Mouse (Mus musculus) forebrain, postnatal 0 days (tissue): ENCODE measurements around the gene Mtx1. TPM values are rescaled to one million over a fixed set of nuclear protein-coding genes. Genes with fewer than 3 reads are reported as not detected.

Source experiments
- ATAC-seq: fragments of 200-750 bp; cut with Nextera tagmentation; 2 replicates; pipeline ENCODE4 v1.8.0; 2017; ENCODE audit warnings: mild to moderate bottlenecking, moderate library complexity
- DNase-seq: peaks from one replicate; pipeline ENCODE4 v3.0.0-alpha.2; 2015
- H3K27ac ChIP-seq: fragments of 300-500 bp; sonication (generic); 2 replicates; pipeline ENCODE4 v1.5.1; 2014; ENCODE audit warnings: low read depth, mild to moderate bottlenecking, antibody characterized with exemption, low read length, moderate library complexity, mixed read lengths
- H3K27me3 ChIP-seq: fragments of 300-500 bp; sonication (generic); 2 replicates; pipeline ENCODE4 v1.6.1; 2014; ENCODE audit warnings: mild to moderate bottlenecking, low read length, mixed read lengths; ENCODE audit not compliant: insufficient read depth
- H3K36me3 ChIP-seq: fragments of 300-500 bp; sonication (generic); 2 replicates; pipeline ENCODE4 v1.6.1; 2014; ENCODE audit warnings: mild to moderate bottlenecking, moderate library complexity; ENCODE audit not compliant: insufficient read depth
- H3K4me1 ChIP-seq: fragments of 300-500 bp; sonication (generic); 2 replicates; pipeline ENCODE4 v1.6.1; 2014; ENCODE audit warnings: antibody characterized with exemption; ENCODE audit not compliant: insufficient read depth
- H3K4me2 ChIP-seq: fragments of 300-500 bp; sonication (generic); 2 replicates; pipeline ENCODE4 v1.6.1; 2014; ENCODE audit warnings: low read depth, mild to moderate bottlenecking, moderate library complexity
- H3K4me3 ChIP-seq: fragments of 300-500 bp; sonication (generic); 2 replicates; pipeline ENCODE4 v1.5.1; 2014; ENCODE audit warnings: low read depth, low read length, mixed read lengths
- H3K9ac ChIP-seq: fragments of 300-500 bp; sonication (generic); 2 replicates; pipeline ENCODE4 v1.6.1; 2014; ENCODE audit warnings: mild to moderate bottlenecking
- H3K9me3 ChIP-seq: fragments of 300-500 bp; sonication (generic); 2 replicates; pipeline ENCODE4 v1.6.1; 2016; ENCODE audit warnings: low read length
- CTCF ChIP-seq: sonication (generic); IDR thresholded peaks from 2 replicates; pipeline ENCODE4 v1.5.1; 2016; ENCODE audit warnings: antibody characterized with exemption, control low read depth, low read depth
- WGBS: fragments of 180-500 bp; shearing (Covaris S2); extraction: QIAGEN DNeasy Blood & Tissue Kit; methylation state at CpG from one replicate; pipeline ENCODE4 v1.1.7; 2014; 5-methylcytosine and 5-hydroxymethylcytosine counted together
- polyA plus RNA-seq: library from polyadenylated mRNA; unstranded; fragments of >200 nt; fragmentation: Nextera tagmentation; extraction: Ambion mirVana; gene quantifications from 2 replicates; pipeline ENCODE4 v1.2.1, GENCODE M21; 2015
- total RNA-seq: library from RNA; depleted of rRNA; stranded (reverse); fragments of >200 nt; gene quantifications from 2 replicates; pipeline ENCODE4 v1.2.3, GENCODE M21; 2014

Mtx1 gene
- total and polyA plus RNA-seq, 2 experiments from 2014 or later: 167 to 199 TPM

GRCm38 (mm10) chr3:89195979-89196877, 30.7 kb downstream of the Mtx1 start:
- H3K27ac ChIP-seq: peak overlapping the region; percentile 23
- WGBS: 5% methylated on average over 33 of the region's 33 CpGs
- no peaks in the 10 kb centered on the region for H3K4me1 ChIP-seq
- peak overlapping the region; percentile 51 for H3K4me2 ChIP-seq
- no peaks in the 10 kb centered on the region for H3K27me3 ChIP-seq
- peak overlapping the region; percentile 43 for H3K9ac ChIP-seq
- DNase-seq (peak; percentile 93), ATAC-seq (peak; percentile 96)
- no peaks in the 10 kb centered on the region for H3K9me3 ChIP-seq
- peak; percentile 61 for TF ChIP-seq CTCF
- H3K4me3 ChIP-seq: peak overlapping the region; percentile 37
- H3K36me3 ChIP-seq: no peaks in the 10 kb centered on the region

GRCm38 (mm10) chr3:89193853-89194252, 33.0 kb downstream of the Mtx1 start:
- ATAC-seq (no peak), DNase-seq (no peak)
- Histone ChIP-seq H3K9ac (no peak overlapping the region), H3K4me2 (no peak overlapping the region), H3K4me3 (no peak overlapping the region), H3K36me3 (no peaks in the 10 kb centered on the region), H3K9me3 (no peaks in the 10 kb centered on the region), H3K27me3 (no peaks in the 10 kb centered on the region), H3K27ac (no peak overlapping the region), H3K4me1 (no peaks in the 10 kb centered on the region)
- 94% methylated on average over 2 of the region's 2 CpGs for WGBS
- TF ChIP-seq CTCF: peak; percentile 41

GRCm38 (mm10) chr3:89193351-89193750, 33.5 kb downstream of the Mtx1 start:
- Histone ChIP-seq H3K4me2 (no peak overlapping the region), H3K9ac (no peak overlapping the region), H3K4me3 (no peak overlapping the region), H3K27me3 (no peaks in the 10 kb centered on the region), H3K9me3 (no peaks in the 10 kb centered on the region), H3K4me1 (no peaks in the 10 kb centered on the region), H3K36me3 (peaks cover 4% of the 10 kb centered on the region), H3K27ac (no peak overlapping the region)
- DNase-seq (no peak), ATAC-seq (no peak)
- TF ChIP-seq CTCF: peak; percentile 28
- 76% methylated on average over 1 of the region's 1 CpGs for WGBS

GRCm38 (mm10) chr3:89190436-89190835, 36.5 kb downstream of the Mtx1 start:
- Histone ChIP-seq H3K36me3 (peaks cover 19% of the 10 kb centered on the region), H3K4me3 (no peak overlapping the region), H3K27ac (no peak overlapping the region), H3K27me3 (no peaks in the 10 kb centered on the region), H3K9me3 (no peaks in the 10 kb centered on the region), H3K9ac (no peak overlapping the region), H3K4me1 (no peaks in the 10 kb centered on the region), H3K4me2 (no peak overlapping the region)
- ATAC-seq (no peak), DNase-seq (no peak)
- TF ChIP-seq CTCF: no peak
- 89% methylated on average over 8 of the region's 8 CpGs for WGBS

GRCm38 (mm10) chr3:89188478-89188875, 38.4 kb downstream of the Mtx1 start:
- H3K4me1 ChIP-seq: peaks cover 14% of the 10 kb centered on the region; the same call in 1 of the 2 replicates
- ATAC-seq (no peak), DNase-seq (no peak)
- no peaks in the 10 kb centered on the region for H3K9me3 ChIP-seq
- H3K36me3 ChIP-seq: peaks cover 19% of the 10 kb centered on the region
- no peak for TF ChIP-seq CTCF
- WGBS: 66% methylated on average over 12 of the region's 12 CpGs
- no peaks in the 10 kb centered on the region for H3K27me3 ChIP-seq
- H3K27ac ChIP-seq: no peak overlapping the region
- H3K4me2 ChIP-seq: no peak overlapping the region
- no peak overlapping the region for H3K9ac ChIP-seq
- H3K4me3 ChIP-seq: no peak overlapping the region

GRCm38 (mm10) chr3:89187690-89188477, 39.0 kb downstream of the Mtx1 start:
- Histone ChIP-seq H3K4me3 (no peak overlapping the region), H3K27me3 (no peaks in the 10 kb centered on the region), H3K4me2 (no peak overlapping the region), H3K9me3 (no peaks in the 10 kb centered on the region), H3K36me3 (peaks cover 19% of the 10 kb centered on the region), H3K27ac (no peak overlapping the region), H3K9ac (no peak overlapping the region), H3K4me1 (peaks cover 15% of the 10 kb centered on the region; the same call in 1 of the 2 replicates)
- ATAC-seq (no peak), DNase-seq (no peak)
- TF ChIP-seq CTCF: no peak
- 54% methylated on average over 18 of the region's 18 CpGs for WGBS

- Histone ChIP-seq H3K9me3 (no peaks in the 10 kb centered on the region), H3K4me3 (no peak overlapping the region), H3K36me3 (peaks cover 22% of the 10 kb centered on the region), H3K4me2 (no peak overlapping the region), H3K27me3 (no peaks in the 10 kb centered on the region), H3K27ac (no peak overlapping the region), H3K9ac (no peak overlapping the region), H3K4me1 (peaks cover 15% of the 10 kb centered on the region; the same call in 1 of the 2 replicates)
- no peak for ATAC-seq
- no peak for TF ChIP-seq CTCF
- 35% methylated on average over 23 of the region's 23 CpGs for WGBS
- DNase-seq: no peak
These were observed 39.7 kb downstream of the Mtx1 start for GRCm38 (mm10) chr3:89187197-89187596.
